Mouse (Mus musculus) gastrocnemius, postnatal 25 days (tissue): Measurements from ENCODE around the gene Lamp2. TPM values are rescaled to one million over a fixed set of nuclear protein-coding genes. Genes with fewer than 3 reads are reported as not detected.
"Not testable (repeated sequence)": the region's sequence is repeated elsewhere in the genome, so short reads cannot be mapped to it uniquely, and the experiment has no call there.

Source experiments
- DNase-seq: peaks from one replicate; pipeline ENCODE4 v3.0.0; 2022
- total RNA-seq, 2 experiments: library from RNA; stranded (reverse); gene quantifications; 1 replicate in 1 of 2; 2 replicates in 1 of 2; pipeline ENCODE4 v1.2.3; 2021

The Lamp2 gene
- total RNA-seq, 2 experiments from 2014 or later: 60.1 to 68.8 TPM

DNA sequence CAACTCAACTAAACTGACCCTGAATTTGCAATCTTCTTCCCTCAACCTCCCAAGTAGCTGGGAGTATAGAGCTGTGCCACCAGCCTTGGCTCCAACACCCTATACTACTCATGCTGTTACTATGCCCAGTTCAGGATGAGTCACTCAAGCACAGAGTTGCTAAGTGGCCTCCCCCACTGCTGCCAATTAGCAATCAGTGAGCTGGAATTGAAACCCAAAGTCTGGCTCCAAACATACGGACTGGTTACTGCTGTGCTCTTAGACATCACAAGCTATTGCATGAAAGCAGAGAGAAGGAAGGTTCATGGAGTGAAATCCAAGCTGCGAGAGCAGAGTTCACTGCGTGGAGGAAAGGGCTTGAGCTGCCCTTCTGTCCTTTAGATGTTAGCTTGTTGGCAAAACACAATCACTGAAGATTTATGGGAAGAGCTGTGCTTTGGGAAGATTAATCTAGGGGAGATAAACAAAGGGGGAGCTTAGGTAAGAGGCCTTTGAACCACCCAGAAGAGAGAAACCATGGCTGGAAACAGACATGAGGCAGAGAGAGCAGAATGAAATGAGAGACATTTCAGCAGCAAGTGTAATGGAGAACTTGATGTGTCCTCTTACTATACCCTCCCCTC is 27.3 kb downstream of the Lamp2 start:
- DNase-seq: peak; percentile 21

DNA sequence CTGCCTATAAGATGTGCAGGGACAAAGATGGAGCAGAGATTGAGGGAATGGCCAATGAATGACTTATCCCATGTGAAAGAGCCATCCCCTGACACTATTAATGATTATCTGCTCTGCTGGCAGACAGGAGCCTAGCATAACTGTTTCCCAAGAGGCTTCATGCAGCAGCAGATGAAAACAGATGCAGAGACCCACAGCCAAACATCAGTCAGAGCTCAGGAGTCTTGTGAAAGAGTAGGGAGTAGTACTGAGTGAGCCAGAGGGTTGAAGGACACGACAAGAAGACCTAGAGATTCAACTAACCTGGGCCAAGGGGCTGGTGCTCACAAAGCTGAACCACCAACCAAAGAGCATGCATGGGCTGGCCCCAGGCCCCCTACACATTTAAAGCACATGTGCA is 30.2 kb downstream of the Lamp2 start:
- DNase-seq: no peak

DNA sequence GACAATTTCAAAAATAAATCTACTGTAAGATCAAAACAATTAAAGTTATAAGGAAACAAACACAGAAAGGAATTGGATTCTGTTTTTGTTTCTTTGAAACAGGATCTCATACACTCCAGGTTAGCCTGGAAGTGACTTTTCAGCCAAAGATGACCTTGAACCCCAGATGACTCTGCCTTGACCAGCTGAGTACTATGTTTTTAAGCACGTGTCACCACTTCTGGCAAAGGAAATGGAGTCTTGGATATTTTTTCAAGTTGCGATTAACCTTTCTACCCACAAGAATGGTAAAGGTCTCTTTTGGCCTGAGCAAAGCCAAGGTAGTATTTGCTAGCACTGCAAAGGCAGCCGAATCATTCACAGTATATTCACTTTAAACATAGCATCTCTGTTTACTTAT is 33.2 kb downstream of the Lamp2 start:
- no peak for DNase-seq

DNA sequence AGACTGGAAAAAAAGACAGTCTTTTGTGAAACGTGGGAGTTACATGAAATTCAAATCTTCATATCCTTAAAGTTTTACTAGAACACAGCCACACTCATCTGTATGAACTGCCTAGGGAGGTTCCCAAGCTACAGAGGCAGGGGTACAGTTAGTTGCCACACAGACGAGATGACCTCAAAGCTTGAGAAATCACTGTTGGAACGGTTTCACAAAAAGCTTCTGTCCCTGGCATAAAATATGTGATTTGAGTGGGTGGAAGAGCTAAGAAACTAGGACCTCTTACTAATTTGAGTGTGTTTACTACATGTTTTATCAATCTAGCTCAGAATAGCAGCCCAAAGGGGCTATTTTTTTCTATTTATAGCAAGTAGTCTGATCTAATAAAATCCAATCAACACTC is 33.9 kb downstream of the Lamp2 start:
- DNase-seq: no peak

DNA sequence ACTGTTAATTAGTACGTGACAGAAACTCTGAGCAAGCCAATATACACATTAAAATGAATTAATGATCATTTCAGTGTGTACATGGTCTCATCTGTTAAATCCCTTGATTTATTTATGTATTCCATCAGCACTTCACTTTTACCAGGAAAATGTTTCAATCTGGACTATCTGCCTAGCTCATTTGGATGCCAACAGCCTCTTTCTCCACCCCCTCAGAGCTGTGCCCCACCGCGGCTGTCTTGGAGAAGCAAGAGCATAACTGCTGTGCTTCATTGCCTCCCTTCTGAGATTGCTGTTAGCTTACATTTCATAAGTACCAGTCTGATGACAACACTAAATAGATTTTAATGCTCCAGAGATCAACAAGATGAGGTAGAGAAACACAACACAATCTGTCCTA is 52.4 kb downstream of the Lamp2 start:
- no peak for DNase-seq

DNA sequence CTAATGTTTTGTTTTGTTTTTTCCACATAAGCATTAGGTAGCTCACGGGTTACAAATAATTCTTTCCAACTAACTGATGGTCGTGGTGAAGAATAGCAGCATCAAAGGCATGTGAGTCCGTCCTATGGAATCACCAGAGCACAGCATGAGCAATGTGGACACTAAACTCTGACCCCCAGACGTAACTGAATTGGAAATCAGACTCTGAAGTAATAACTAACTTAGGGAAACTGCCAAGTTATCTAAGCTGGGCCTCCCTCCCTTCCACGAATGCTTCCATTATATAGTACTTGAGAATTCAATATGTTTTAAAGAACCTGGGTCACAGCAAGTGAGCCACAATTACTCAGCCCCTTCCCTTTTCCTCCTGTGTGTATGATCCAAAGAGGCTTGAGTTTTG is 53.3 kb downstream of the Lamp2 start:
- no peak for DNase-seq

DNA sequence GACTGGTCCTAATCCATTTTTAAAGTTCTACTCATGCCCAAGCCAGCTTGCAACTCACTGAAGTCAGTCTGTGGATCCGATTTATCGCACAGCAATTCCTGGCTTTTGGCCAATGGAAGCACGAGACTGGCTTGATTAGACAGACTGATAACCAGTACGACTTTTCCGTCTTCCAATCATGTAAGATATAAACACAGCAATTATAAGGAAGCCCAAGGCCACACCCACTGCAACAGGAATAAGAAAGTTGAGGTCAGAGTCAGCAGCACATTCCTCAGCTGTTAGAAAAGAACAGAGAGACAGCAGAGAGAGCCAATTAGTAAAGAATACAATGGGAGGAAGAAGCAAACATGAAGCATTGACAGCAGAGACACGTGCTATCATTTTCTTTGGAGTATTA is 54.2 kb downstream of the Lamp2 start:
- DNase-seq: no peak

DNA sequence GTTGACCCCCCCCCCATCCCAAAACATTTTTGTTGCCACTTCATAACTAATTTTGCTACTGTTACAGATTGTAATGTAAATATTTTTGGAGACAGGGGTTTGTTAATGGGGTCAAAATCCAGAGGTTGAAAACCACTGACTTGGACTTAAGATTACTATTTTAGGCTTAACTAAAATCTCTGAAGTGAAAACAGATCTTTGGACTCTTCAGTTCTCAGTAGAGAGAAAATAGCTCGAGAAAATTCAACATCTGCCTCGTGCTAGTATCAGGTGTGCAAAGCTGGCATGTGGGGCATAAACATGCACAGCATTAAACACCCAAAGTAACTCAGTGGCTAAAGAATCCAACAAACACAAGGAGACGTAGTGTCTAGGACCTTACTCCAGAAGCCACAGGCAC is 55.6 kb downstream of the Lamp2 start:
- no peak for DNase-seq

DNA sequence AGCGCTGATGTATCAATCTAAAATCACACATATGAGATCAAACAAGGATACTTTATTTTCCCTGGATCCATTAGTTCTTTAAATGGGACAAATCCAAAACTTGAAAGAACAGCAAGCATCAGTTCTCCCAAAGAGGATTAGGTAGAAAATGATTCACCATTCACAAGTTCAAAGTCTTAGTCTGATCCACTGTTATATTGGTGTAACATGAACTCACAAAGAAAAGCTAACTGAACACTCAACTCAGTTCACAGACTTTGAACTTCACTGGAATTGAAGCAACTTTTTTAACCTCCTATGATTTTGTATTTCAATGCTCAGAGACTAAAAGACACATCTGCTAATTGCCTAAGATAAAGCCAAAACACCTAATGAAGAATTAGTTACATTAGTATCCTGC is 56.6 kb downstream of the Lamp2 start:
- DNase-seq: no peak

DNA sequence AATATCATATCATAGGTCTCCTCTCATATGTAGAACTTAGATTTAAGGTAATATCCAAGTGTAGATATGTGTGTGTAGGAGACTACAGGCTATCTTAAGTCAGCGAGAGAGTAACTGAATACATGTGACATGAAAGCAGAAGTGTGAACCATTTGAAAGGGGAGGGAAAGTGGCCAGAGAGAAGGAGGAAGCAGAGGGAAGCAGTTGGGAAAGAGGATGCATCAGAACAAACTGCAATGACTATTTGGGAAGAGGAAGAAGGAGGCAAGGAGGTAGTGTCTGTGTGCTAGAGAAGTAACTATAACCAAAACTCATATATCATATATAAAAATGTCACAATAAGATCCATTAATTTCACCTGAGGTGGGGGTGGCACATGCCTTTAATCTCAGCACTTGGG is 83.1 kb downstream of the Lamp2 start:
- DNase-seq: not testable (repeated sequence)

DNA sequence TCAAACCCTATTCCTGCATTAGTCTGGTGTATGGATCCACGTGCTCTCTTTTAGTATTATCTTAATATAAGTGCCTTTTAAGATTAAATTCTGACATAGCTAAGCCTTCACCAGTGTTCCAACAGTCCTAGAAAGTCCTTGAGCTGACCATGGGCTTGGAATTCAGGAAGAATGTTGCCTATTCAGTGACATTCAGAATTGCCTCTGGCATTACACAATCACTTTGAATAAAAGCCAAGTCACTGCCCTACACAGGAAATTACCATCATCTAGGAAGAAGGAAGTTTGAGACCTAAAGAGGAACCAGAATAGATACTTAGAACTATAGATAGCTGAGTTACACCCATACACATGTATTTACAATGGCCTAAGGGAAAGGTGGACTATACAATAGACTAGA is 91.6 kb downstream of the Lamp2 start:
- DNase-seq: not testable (repeated sequence)

DNA sequence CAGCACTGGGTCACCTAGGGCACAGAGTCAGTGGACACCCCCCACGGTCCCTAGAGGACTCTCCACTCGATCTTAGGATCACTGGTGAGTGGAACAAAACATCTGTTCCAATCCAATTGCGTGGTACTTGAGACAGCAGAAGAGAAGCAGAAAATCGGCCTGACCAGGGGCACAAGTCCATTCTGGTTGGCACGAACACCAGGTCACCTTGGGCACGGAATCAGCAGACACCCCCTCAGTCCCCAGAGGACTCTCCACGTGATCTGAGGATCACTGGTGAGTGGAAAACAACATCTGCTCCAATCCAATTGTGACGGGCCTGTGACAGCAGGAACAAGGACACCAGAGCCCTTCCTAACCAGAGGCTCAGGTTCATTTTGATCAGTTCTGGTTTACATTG is 94.2 kb downstream of the Lamp2 start:
- DNase-seq: no peak

Other genes with a start within 250 kb of the Lamp2 start
- gene Tmem255a, start 204.0 kb downstream of the Lamp2 start, total RNA-seq: under 1 TPM; 0.49 to 0.75 TPM
- 10 to 100 TPM in 1 of 2 experiments, 1 to 10 TPM in 1; 7.3 to 10.9 TPM for gene Atp1b4, start 140.3 kb downstream of the Lamp2 start, total RNA-seq
- gene Cul4b, start 119.7 kb upstream of the Lamp2 start, total RNA-seq: 1 to 10 TPM; 7.9 to 9.8 TPM
- 10 to 100 TPM; 41.4 to 43.4 TPM for gene Mcts1, start 144.1 kb upstream of the Lamp2 start, total RNA-seq
- gene C1galt1c1, start 178.6 kb upstream of the Lamp2 start, total RNA-seq: 1 to 10 TPM; 8.6 to 9.6 TPM